In the genomic region with DNA sequence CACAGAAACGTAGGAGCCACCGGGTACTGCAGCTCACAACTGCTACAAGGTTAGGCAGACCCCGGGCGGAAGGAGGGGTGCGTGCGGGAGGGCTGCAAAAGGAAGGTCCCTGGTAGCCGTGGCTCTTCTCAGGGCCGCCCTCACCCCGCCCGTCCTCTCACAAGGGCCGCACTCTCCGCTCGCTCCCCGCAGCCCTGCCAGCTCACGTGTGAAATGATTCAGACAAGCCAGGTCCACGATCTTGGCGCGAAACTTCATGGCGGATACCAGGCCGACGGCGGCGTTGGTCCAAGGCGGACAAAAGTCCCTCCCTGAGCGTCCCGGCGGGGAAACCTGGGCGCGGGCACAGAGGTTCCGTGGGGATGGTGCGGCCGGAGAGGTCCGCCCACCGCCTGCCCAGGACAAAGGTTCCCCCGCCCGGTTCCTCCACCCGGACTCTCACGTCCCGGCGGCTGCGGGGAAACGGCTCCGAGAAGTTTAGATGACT, we compare ENCODE assay signal across 8 mouse cellular contexts. TPM values are rescaled to one million over a fixed set of nuclear protein-coding genes. Genes with fewer than 3 reads are reported as not detected.
A peak's percentile ranks its signal among the peaks of the same experiment; 100 is the strongest.
DNase-seq lines count a peak whose midpoint lies in the region; ATAC-seq lines count a peak whose summit lies in the region.

A gene (minus strand): TSS at position 339 of the 487 bp plus-strand sequence.

- H3K9ac ChIP-seq in hindbrain, embryonic 12.5 days, result peak within 1 kb of the TSS; percentile 79

- peak; percentile 95 for ATAC-seq in hindbrain, embryonic 12.5 days (ENCODE audit: low FRiP score)

- WGBS in hindbrain, embryonic 12.5 days, result under 1% methylated on average over 43 of the region's 43 CpGs

- peak within 1 kb of the TSS; percentile 74 for H3K4me3 ChIP-seq in hindbrain, embryonic 12.5 days

- H3K4me1 ChIP-seq in hindbrain, embryonic 12.5 days, result peaks cover 9% of the 10 kb centered on the region

- H3K4me2 ChIP-seq in hindbrain, embryonic 12.5 days (replicated peaks), result peak within 1 kb of the TSS; percentile 70

- DNase-seq in Muller cell, postnatal 12 days (ENCODE audit: inconsistent ontology term), result peak; percentile 95
- peak; percentile 87 for DNase-seq in cerebellum, adult 9-11 months
- peak; percentile 58 to 76 for DNase-seq in frontal cortex, postnatal 10 days (ENCODE audit: low spot score in 2 of 2)
- peak; percentile 78 for DNase-seq in layer of hippocampus, postnatal 14 days (ENCODE audit: low spot score in 2 of 2)
- peak; percentile 89 for DNase-seq in lung, postnatal 14 days
- peak; percentile 78 for DNase-seq in retina, adult 2 months (ENCODE audit: low read depth, low spot score)
- DNase-seq in thymus, postnatal 36 days, result peak; percentile 78 to 82

- 0 out of 2 replicates have a peak, but pooled peaks cover 8% of the 10 kb centered on the region for H3K36me3 ChIP-seq in hindbrain, embryonic 12.5 days

- no peaks in the 10 kb centered on the region for H3K27me3 ChIP-seq in hindbrain, embryonic 12.5 days

- H3K9me3 ChIP-seq in hindbrain, embryonic 12.5 days (replicated peaks), result no peaks in the 10 kb centered on the region

- peak within 1 kb of the TSS; percentile 81 for H3K27ac ChIP-seq in hindbrain, embryonic 12.5 days

RNA-seq across cellular contexts. Expression of the gene that starts here (rescaled TPM):
- 15.3 and 16.4 TPM in 2 replicates for polyA plus RNA-seq in hindbrain, embryonic 12.5 days (2016; fragmentation: Nextera tagmentation; extraction: Ambion mirVana)
- 10 to 100 TPM; 11.4 to 12.7 TPM for total RNA-seq in layer of hippocampus, postnatal 14 days (2021)

Comparison
In these comparisons a context has a peak if more than half of its experiments do, and no peak if none do; other contexts are left out.
1. Peak in every context shown above with its lines: DNase-seq, ATAC-seq, H3K4me3 ChIP-seq and H3K27ac ChIP-seq.